Mouse (Mus musculus) urinary bladder, adult 2 months (tissue): ENCODE results near the gene Svopl. TPM values are rescaled to one million over a fixed set of nuclear protein-coding genes. Genes with fewer than 3 reads are reported as not detected.

Source experiments
- DNase-seq: peaks from one replicate; pipeline ENCODE4 v3.0.0; 2022; ENCODE audit warnings: low spot score
- polyA plus RNA-seq: library from polyadenylated mRNA; depleted of rRNA; stranded (reverse); fragments of >200 nt; gene quantifications from 2 replicates; pipeline ENCODE4 v1.2.3, GENCODE M21; 2012; rRNA removed

Svopl gene
- 1.8 and 2.2 TPM in 2 replicates for polyA plus RNA-seq

DNA sequence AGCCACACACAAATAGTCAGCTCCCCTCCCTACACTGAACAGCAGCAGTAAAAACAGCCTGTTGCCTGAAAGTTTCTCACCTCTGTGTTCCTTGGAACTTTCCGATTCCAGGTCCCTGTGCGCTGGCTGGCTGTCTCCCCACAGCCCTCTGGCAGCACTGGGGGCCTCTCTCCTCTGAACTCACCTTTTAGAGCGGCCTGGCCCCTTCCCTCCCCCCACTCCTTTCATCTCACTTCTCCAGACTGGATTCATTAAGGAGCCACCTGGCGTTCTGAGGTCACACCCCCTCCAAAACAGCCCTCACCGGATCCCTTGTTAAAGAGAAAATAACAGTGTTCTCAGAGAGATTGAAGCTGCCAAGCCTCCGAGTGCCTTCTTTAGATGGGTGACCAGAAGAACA, at the start of gene Svopl:
Svopl (minus strand) TSS at position 159 of the 400 bp plus-strand sequence.
- DNase-seq = no peak

DNA sequence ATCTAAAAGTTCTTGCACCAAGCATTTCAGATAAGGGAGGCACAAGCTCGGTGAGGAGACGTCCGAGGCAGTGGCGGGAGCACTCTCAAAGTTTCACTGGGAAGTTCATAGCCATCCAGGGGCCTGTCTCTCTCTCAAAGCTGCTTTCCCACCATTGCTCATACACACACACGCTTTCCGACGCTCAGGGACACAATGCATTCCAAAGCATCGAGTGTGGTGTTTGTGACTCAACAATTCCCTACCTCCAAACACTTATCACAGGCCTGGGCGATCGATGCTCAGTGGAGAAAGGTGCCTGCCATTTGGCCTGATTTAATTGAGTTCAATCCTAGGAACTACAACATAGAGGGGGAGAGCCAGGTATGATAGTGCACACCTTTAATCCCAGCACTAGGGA, 47.9 kb upstream of the Svopl start:
- DNase-seq = no peak

DNA sequence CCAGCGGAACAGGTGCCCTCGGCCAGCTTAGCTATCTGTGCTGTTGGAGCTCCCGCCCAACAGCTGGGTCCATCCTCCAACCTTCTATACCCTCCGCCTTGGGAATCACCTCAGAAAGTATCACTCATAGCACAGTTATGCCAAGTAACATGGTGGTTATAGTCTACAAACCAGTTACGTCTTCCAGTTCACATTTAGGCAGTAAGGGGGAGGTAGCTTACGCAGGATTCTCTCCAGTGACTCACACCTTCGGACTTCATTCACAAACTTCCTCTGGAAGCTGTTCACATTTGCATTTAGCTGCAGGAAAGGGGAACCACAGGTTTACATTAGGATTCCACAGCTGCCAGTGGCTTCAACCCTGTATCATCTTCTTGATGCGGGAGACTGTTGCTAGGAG, 45.7 kb upstream of the Svopl start:
- DNase-seq = no peak

DNA sequence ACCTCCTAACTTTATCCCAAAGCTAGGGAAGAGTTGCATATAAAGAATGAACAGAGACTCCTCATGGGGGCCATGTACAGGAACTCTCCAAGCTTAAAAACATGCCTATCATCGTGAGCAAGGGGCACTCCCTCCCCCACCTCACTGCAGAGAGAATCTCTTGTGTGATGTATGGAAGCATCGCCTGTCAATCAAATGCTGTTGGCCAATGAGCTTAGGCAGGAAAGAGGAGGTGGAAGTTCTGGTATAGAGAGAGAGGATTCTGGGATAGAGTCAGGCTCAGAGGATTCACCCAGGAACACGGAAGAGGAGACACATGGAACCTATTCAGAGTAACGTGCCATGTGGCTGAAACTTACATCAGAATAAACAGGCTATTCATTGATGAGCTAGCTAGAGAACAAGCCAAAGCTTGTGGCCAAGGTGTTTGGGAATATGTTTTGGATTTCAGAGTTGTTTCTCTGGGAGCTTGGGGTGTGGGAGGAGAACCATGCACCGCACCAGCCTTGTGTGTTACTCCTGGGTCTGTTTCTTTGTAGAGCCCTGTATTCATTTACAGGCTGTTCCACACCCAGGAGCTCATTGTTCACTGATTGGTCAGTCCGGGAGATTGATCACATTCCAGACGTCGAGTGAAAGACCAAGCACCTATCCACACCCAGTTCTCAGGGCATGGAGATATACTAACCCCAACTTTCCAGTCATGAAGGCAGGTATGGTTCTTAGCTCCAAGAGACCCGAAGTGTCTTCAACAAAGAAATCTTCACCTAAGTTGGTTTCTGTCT, 40.6 kb upstream of the Svopl start:
- DNase-seq = no peak

DNA sequence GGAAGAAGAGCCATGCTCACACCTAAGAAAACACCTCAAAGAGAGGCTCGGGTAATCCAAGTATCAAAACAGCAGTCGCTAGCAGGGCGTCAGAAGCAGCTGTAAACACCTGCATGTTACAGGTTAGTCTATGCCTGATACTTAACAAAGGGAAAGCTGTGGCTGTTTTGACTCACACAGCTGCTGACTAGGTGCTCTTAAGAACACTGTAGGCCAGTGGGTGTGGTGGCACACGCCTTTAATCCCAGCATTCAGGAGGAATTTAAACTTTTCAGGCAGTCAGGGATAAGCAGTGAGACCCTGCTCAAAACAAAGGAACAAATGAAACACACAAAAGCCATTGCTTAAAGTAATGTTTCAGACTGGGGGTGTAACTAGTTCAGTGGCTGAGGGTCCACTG, 36.4 kb upstream of the Svopl start:
- DNase-seq = no peak

DNA sequence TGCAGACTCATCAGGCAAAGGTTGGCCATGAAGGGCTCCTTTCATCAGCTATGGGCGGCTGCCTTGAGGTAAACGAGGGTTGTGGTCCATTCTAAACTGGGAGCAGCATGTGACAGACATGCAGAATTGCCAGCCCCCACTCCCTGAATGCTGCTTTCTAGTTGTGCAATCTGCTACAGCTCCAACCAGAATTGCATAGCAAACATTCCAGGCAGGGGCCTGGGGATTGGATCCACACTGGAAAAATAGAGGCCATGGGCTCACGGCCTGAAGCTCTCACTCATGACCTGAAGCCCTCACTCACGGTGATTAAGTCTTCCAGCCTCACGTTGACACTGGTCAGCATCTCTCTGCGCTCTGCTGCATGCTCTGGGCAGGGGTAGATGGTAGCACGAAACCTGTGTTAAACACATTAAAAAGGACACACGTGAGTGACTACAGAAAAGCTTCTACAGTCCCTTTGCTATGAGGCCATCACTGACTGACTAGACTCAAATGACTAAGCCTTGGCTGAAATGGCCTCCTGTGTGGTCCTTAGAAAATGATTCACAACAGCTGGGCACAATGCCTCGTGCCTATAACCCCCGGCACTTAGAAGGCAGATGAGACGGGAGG, 35.0 kb upstream of the Svopl start:
- no peak for DNase-seq

DNA sequence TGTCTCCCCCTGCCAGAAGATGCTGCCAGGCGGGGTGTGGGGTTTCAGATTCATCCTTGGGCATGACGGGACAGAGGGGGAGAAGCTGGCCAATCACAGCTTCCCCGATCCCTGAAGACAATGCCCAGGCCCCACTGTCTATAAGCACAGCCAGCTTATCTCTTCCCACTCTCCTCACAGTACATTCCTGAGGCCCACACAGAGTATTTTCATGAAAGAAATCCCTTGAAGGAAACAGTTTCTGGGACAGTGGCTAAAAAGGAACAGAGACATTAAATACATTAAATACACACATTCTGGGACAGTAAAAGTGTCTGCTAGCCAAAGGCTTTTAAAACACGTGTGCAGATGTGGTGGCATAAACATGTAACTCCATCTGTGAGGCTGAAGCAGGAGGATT, 33.6 kb upstream of the Svopl start:
- DNase-seq = no peak

DNA sequence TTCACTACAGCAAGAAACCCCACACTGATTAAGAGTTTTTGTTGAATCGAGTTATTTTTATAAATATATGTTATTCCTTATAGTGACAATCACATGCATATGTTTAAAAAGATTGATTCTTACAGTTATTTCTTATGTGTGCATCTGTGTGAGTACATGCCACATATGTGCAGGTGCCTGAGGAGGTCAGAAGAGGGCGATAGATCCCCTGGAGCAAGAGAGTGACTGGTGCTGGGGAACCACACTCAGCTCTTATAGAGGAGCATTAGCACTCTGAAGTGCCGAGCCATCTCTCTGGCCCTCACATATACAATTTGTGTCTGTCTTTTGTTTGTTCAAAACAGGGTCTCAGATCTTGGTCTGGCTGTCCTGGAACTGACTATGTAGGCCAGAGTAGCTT, 26.8 kb upstream of the Svopl start:
- DNase-seq = no peak

DNA sequence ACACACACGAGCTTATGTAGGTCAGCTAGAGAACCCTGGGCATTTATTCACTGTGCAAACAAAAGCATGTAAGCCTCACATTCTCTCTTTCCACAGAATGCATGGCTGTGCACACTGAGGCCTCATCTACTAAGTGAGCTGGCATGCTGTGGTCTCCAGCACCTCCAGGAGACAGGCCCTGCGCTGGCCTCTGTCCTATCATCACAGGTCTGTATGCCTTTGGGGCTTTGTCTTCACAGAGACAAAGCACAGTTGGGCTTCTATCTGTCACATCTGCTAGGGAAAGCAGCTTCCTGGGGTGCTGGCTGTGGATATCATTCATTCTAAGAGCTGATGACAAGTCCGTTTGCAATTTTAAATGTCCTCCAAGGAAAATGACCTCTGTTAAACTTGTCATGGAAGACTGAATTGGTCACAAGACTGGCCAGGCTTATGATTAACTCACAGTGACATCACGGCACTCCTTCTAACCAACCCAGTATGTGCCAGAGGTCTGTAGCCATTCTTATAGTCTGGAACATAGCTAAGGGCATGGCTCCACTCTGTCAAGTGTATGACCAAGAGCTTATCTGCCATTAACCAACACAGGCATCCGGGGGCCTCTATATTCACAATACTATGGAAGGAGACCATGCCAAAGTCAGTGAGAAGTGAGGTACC, 25.5 kb upstream of the Svopl start:
- no peak for DNase-seq

DNA sequence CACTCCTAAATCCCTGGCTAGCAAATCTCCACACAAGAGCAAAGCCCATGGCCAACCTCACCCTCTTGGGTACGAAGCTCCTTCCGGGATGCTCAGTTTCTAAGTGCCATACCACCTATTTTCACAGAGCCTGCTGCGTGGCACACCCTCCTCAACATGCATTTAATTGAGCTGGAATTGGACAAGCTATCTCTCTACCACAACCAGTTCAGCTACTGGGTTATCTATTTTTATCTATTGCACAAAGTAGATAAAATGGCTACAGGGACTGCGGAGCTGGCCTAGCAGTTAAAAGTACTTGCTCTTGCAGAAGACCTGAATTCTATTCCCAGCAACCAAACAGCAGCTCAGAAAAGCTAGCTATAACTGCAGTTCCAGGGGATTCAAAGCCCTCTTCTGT, 24.5 kb upstream of the Svopl start:
- no peak for DNase-seq

DNA sequence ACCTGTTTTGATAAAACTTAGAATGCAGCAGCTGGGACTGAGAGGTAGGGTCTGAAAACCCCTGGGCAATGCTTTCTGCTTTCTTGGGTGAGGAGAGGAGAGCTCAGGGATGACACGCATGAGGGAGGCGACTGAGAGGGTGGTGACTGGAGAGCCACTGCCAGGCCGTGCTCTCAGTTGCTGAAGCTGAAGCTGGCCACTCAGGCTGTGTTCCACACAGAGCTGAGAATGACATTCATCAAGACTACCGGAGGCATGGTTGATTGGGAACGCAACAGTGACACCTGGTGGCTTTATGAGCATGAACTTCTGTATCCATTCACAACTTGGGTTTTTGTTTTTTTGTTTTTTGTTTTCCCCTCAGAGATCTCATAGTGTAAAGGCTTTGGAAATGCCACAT, 19.4 kb upstream of the Svopl start:
- DNase-seq = no peak

DNA sequence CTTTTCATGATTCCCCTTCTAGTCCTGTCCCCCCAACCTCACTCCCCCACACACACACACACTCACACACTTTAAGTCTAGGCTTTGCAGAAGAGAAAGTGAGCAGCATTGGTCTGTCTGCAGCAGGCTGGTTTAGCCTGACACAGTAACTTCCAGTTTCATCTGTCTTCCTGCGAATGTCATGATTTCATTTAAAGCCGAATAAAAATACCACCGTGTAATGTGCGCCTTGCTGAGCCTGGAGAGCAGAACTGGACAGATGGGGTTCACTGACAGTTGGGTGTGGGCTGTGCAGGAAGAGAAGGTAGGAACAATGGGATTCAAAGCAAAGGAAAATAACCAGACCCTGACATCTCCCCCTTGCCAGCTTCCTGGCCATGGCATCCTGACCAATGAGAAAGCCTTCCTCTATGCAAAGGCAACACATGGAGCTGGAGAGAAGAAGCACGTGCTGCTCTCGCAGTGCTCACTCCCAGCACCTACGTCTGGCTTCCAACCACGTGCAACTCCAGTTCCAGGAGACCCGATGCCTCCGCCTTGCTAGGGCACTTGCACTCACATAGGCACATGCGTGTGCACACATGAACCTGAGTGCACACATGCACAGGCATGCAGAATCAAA, 18.8 kb upstream of the Svopl start:
- no peak for DNase-seq

DNA sequence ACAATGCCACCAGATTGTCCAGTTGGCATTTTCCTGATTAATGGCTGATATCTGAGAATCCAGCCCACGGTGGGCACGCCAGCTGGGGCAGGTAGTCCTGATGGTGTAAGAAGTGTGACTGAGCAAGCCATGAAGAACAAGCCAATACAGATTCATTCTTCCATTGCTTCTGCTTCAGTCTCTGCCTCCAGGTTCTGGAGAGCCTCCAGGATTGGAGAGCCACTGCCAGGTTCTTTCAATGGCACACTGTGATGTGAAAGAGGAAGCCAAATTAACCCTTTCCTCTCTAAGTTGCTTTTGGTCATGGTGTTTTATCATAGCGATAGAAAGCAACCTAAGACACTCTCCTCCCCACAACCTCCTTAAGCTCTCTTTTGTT, 18.3 kb upstream of the Svopl start:
- no peak for DNase-seq

DNA sequence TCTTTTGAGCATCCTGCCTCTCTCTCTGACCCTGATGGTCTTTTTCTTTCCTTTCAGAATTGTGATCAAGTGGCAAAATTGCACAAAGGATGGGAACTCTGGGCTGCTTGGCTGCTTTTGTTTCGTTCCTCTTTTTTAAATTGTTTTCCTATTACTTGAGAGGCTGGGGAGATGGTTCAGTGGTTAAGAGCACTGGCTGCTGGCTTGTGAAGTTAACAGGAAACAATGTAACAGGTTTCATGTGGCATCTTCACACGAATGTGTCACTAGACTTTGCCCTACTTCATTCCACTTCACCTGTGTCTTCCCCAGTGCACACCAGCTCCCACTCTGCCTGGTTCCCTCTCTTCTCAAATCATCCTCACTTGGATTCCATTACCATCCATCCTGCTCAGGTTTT, 17.8 kb upstream of the Svopl start:
- no peak for DNase-seq

DNA sequence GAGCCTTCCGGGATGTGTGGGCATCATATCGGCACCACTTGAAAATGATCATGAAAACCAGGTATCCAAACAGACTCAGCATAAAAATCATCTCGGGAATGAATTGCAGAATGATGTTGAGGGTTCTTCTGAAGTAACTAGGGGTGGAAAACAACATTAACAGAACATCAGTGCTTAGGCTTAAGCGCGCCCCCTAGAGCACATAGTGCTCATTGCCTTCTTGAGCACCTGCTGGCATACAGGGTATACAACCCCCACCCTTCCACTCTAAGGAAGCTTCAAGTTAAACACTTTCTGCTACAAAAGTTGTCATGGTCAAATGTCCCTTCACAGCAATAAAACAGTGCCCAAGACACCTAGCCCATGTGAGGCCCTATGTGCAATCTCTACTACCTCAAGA, 12.0 kb upstream of the Svopl start:
- no peak for DNase-seq

DNA sequence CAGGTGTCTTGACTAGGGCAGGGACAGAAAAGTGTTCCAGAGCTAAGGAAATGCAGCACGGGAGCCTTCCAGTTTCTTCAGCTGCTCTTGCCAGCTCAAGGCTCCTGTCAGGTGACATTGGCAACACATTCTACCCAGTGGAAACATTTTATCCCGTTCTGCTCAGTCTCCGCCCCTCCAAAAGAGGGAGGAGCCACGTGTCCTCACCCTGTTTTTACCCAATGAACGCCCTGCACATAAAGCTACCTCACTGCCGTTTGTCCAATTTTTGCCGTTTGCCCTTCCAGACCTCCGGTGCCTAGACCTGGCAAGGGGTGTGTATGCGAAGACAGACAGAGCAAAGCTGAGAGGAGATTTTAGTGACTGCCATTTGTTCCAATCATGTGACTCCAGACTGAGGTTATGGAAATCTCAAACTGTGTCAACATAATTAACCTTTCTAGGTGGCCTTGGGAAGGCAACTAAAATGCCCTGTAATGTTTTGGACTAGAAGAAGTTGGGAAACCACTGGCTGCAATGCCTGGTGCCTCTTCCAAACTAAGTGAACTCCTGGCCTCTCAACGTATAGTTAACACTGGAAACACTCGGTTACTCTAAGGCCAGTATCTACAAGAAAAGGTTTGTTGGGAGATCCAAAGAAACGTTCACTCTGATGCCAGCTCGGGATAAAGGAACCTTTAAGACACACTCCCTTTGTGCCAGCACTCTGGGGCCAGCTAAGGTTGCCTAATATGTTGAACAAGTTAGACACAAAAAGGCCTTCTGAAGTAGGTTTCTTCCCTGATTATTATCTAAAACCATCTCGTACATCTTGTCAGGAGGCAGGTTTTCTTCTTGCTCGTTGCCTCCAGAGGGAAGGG, 8.9 kb upstream of the Svopl start:
- no peak for DNase-seq

DNA sequence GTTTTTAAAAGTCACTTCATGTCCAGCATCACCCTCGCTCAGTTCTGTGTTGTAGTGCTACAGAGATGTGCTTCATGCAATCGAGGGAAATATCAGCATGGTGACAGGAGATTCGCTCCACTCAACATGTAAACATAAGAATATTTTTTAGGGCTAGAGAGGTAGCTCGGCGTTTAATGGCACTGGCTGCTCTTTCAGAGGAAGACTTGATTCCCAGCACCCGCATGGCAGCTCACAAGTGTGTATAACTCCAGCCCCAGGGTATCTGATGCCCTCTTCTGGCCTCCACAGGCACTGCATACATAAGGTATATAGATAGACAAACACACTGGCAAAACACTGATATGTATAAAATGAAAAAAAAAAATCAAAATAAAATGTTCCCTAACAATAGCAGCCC, 2.8 kb upstream of the Svopl start:
- DNase-seq = no peak

DNA sequence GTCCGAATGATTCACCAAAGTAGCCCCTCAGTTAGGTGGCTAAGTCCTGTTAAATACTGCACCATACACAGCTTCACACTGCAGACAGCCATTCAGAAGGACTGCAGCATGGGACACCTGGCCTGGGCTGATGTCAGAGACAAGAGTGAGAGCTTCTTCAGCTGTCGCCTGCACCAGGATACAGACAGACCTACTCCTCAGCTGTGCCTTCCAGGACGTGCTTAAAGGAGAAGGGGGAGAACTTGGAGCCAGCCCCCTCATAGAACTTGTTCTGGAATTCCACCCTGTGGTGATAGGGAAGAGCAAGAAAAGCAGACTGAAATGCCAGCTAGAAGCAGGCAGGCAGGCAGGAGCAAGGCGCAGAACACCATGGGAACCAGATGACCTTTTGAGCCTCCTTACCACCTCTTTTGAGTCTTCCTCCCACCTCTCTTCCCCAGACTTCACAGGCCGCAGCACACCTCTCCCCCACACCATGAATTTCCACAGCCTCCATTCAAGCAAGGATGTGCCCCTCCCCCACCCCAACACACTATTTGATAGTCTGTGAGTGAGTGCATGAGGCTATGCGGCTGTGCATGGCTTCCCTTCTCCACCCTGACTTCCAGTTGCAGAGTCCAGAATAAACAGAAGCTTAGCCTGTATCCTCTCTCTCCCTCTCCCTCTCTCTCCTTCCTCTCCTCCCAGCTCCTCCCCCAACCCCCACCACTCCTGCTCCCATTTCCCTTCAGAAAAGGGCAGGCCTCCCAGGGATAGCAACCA, 2.2 kb upstream of the Svopl start:
- no peak for DNase-seq

DNA sequence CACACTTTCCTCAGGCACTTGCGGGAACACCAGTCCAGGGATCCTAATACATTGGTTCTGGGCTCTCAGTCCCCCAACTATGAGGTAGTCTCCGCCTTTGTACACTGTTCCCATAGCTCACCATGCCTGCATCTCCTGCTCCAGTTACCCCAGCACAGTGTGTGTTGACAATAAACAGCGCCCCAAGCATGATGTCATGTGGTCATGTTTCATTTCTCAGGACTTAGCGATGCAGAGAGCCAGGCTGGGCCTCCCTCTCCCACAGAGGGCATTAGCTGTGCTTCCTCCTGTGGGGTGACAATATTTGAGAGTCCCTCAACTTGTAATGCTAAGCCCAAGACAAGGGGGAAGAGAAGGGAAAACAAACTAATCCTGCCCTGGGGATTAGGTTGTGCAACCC, 1.2 kb upstream of the Svopl start:
- no peak for DNase-seq

DNA sequence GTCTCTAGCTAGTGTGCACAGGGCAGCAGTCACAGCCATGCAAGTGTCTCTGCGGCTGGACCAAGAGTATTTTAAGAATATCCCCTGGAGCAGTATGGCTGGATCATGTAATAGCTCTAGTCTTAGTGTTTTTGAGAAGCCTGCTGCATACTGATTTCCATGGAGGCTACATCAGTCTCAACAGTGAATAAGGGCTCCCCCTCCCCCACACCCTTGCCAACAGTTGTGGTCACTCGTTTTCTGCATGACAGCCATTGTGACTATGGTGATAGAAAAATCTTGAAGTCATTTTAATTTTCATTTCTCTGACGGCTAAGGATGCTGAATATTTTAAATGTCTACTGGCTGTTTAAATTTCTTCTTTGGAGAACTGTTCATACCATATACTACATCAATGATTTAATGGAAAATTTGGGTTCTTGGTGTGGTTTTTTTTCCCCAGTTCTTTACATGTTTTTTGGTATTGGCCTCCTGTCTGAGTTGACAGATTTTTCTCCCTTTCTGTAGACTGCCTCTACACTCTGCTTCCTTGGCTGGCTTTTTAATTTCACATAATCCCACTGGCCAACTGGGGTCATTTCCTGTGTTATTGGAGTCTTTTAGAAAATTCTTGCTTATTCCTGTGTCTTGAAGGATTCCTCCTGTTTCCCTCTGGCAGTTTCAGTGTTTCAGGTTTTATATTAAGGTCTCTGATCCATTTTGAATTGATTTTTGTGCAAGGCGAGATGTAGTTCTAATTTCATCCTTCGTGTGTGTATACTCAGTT, 13.8 kb downstream of the Svopl start:
- no peak for DNase-seq
